Mouse (Mus musculus): ENCODE results near the gene Rnf17. TPM values are rescaled to one million over a fixed set of nuclear protein-coding genes. Genes with fewer than 3 reads are reported as not detected.

Gene Rnf17
- polyA plus RNA-seq, 1 experiment: 0.05 TPM

DNA sequence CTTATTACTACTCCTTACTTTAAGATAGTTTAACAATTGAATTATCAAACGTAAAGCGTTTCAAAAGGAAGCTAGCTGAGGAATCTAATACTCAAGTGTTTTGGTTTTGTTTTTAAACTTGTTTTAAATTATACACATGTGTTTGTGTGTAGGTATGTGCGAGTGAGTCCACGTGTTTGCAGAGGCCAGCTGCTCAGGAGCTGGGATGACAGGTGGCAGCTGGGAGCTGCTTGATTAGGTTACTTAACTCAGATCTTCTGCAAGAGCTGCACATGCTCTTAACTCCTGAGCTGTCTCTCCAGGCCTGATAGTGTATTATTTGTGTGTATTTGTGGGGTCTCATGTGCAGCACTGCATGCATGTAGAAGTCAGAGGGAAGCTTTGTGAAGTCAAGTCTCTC lies 100.0 kb downstream of the Rnf17 start:
- WGBS: 51% methylated on average over 4 of the region's 4 CpGs
- H3K27me3 ChIP-seq (replicated peaks; ENCODE audit: control insufficient read depth, insufficient read depth, low read length): no peaks in the 10 kb centered on the region
- no peak for DNase-seq

GRCm38 (mm10) chr14:56506743-56507142 lies 104.4 kb downstream of the Rnf17 start:
- Histone ChIP-seq H3K27ac (ENCODE audit: insufficient read depth, low read depth, low read length) (no peak overlapping the region), H3K4me1 (ENCODE audit: control insufficient read depth, insufficient read depth, low read length) (no peaks in the 10 kb centered on the region), H3K36me3 (ENCODE audit: control insufficient read depth, insufficient read depth, low read length) (no peaks in the 10 kb centered on the region), H3K4me3 (ENCODE audit: insufficient read depth, low read depth, low read length) (no peak overlapping the region), H3K27me3 (replicated peaks; ENCODE audit: control insufficient read depth, insufficient read depth, low read length) (no peaks in the 10 kb centered on the region)
- WGBS: 77% methylated on average over 3 of the region's 3 CpGs
- DNase-seq: no peak
- TF ChIP-seq POLR2A (IDR thresholded peaks at IDR 0.05; ENCODE audit: low read depth, low read length): no peak

More for the DNA sequence above, 100.0 kb downstream of the Rnf17 start:
- no peaks in the 10 kb centered on the region for H3K36me3 ChIP-seq (ENCODE audit: control insufficient read depth, insufficient read depth, low read length)
- no peak overlapping the region for H3K27ac ChIP-seq (ENCODE audit: insufficient read depth, low read depth, low read length)
- no peak overlapping the region for H3K4me3 ChIP-seq (ENCODE audit: insufficient read depth, low read depth, low read length)
- no peaks in the 10 kb centered on the region for H3K4me1 ChIP-seq (ENCODE audit: control insufficient read depth, insufficient read depth, low read length)
- TF ChIP-seq POLR2A (IDR thresholded peaks at IDR 0.05; ENCODE audit: low read depth, low read length): no peak
- no peak for TF ChIP-seq CTCF (conservative IDR thresholded peaks at IDR 0.05; ENCODE audit: insufficient read depth, insufficient read length, low read depth, low read length)

- Histone ChIP-seq H3K36me3 (ENCODE audit: control insufficient read depth, insufficient read depth, low read length) (no peaks in the 10 kb centered on the region), H3K4me3 (ENCODE audit: insufficient read depth, low read depth, low read length) (no peak overlapping the region), H3K27ac (ENCODE audit: insufficient read depth, low read depth, low read length) (no peak overlapping the region), H3K4me1 (ENCODE audit: control insufficient read depth, insufficient read depth, low read length) (no peaks in the 10 kb centered on the region), H3K27me3 (replicated peaks; ENCODE audit: control insufficient read depth, insufficient read depth, low read length) (no peaks in the 10 kb centered on the region)
- WGBS: 31% methylated on average over 6 of the region's 6 CpGs
- TF ChIP-seq CTCF (conservative IDR thresholded peaks at IDR 0.05; ENCODE audit: insufficient read depth, insufficient read length, low read depth, low read length) (peak; percentile 60), POLR2A (IDR thresholded peaks at IDR 0.05; ENCODE audit: low read depth, low read length) (no peak)
- peak; percentile 10 for DNase-seq
These were observed 109.7 kb downstream of the Rnf17 start for GRCm38 (mm10) chr14:56512084-56512483.

DNA sequence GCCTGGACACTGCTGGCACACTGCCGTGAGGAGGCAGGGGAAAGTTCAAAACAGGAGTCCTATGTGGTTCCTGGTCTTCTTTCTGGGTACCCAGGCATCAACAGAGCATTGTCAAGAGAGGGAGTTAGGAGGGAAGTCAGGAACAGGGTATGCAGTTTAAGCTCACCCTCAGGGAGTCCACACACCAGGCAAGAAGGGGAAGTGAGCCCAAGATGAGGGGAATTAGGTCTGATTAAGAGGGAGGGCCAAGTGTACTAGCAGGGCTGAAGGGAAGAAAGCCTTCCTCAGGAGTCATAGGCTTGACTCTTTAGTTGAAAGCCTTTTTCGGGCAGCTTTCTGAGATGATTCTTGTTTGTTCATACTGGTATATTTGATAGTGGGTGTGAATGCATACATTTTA lies 112.4 kb downstream of the Rnf17 start:
- Histone ChIP-seq H3K27ac (ENCODE audit: insufficient read depth, low read depth, low read length) (no peak overlapping the region), H3K4me3 (ENCODE audit: insufficient read depth, low read depth, low read length) (no peak overlapping the region), H3K36me3 (ENCODE audit: control insufficient read depth, insufficient read depth, low read length) (no peaks in the 10 kb centered on the region), H3K4me1 (ENCODE audit: control insufficient read depth, insufficient read depth, low read length) (no peaks in the 10 kb centered on the region), H3K27me3 (replicated peaks; ENCODE audit: control insufficient read depth, insufficient read depth, low read length) (no peaks in the 10 kb centered on the region)
- 76% methylated on average over 2 of the region's 2 CpGs for WGBS
- no peak for DNase-seq
- no peak for TF ChIP-seq POLR2A (IDR thresholded peaks at IDR 0.05; ENCODE audit: low read depth, low read length)
- TF ChIP-seq CTCF (conservative IDR thresholded peaks at IDR 0.05; ENCODE audit: insufficient read depth, insufficient read length, low read depth, low read length): no peak

GRCm38 (mm10) chr14:56530788-56531187 lies 128.4 kb downstream of the Rnf17 start:
- Histone ChIP-seq H3K4me1 (ENCODE audit: control insufficient read depth, insufficient read depth, low read length) (no peaks in the 10 kb centered on the region), H3K27ac (ENCODE audit: insufficient read depth, low read depth, low read length) (no peak overlapping the region), H3K27me3 (replicated peaks; ENCODE audit: control insufficient read depth, insufficient read depth, low read length) (no peaks in the 10 kb centered on the region), H3K36me3 (ENCODE audit: control insufficient read depth, insufficient read depth, low read length) (no peaks in the 10 kb centered on the region; the same call in 1 of the 2 replicates), H3K4me3 (ENCODE audit: insufficient read depth, low read depth, low read length) (no peak overlapping the region)
- WGBS: 73% methylated on average over 2 of the region's 2 CpGs
- DNase-seq: no peak
- TF ChIP-seq CTCF (conservative IDR thresholded peaks at IDR 0.05; ENCODE audit: insufficient read depth, insufficient read length, low read depth, low read length): no peak

- TF ChIP-seq CTCF (conservative IDR thresholded peaks at IDR 0.05; ENCODE audit: insufficient read depth, insufficient read length, low read depth, low read length) (no peak), POLR2A (IDR thresholded peaks at IDR 0.05; ENCODE audit: low read depth, low read length) (no peak)
- H3K36me3 ChIP-seq (ENCODE audit: control insufficient read depth, insufficient read depth, low read length): no peaks in the 10 kb centered on the region; the same call in 1 of the 2 replicates
- H3K27ac ChIP-seq (ENCODE audit: insufficient read depth, low read depth, low read length): no peak overlapping the region
- 50% methylated on average over 1 of the region's 1 CpGs for WGBS
- H3K4me3 ChIP-seq (ENCODE audit: insufficient read depth, low read depth, low read length): no peak overlapping the region
- DNase-seq: peak; percentile 39
- H3K4me1 ChIP-seq (ENCODE audit: control insufficient read depth, insufficient read depth, low read length): no peaks in the 10 kb centered on the region
- H3K27me3 ChIP-seq (replicated peaks; ENCODE audit: control insufficient read depth, insufficient read depth, low read length): no peaks in the 10 kb centered on the region
These were observed 142.6 kb downstream of the Rnf17 start for GRCm38 (mm10) chr14:56544946-56545345.

DNA sequence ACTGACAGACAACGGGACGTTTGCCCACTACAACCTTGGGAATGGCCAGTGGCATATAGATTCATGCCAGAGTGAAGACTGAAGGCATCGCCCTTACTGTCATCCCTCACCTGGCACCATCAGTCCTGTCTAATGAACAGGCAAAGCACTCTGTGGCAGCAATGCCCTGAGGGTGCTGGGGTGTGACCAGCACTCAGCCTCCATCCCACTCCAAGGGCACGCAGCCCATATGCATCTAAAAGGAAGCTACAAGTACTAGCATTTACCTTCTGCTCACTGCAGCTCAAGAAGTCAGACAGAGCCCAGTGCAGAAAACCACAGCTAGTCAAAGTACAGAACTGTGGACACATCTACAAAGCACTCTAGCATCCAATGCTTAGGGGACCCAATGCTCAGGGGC lies 143.1 kb downstream of the Rnf17 start:
- 94% methylated on average over 4 of the region's 4 CpGs for WGBS
- TF ChIP-seq CTCF (conservative IDR thresholded peaks at IDR 0.05; ENCODE audit: insufficient read depth, insufficient read length, low read depth, low read length): no peak
- Histone ChIP-seq H3K36me3 (ENCODE audit: control insufficient read depth, insufficient read depth, low read length) (no peaks in the 10 kb centered on the region; the same call in none of the 2 replicates), H3K4me3 (ENCODE audit: insufficient read depth, low read depth, low read length) (no peak overlapping the region), H3K27ac (ENCODE audit: insufficient read depth, low read depth, low read length) (no peak overlapping the region), H3K4me1 (ENCODE audit: control insufficient read depth, insufficient read depth, low read length) (no peaks in the 10 kb centered on the region), H3K27me3 (replicated peaks; ENCODE audit: control insufficient read depth, insufficient read depth, low read length) (no peaks in the 10 kb centered on the region)
- DNase-seq: no peak

- H3K27me3 ChIP-seq (replicated peaks; ENCODE audit: control insufficient read depth, insufficient read depth, low read length): no peaks in the 10 kb centered on the region
- no peaks in the 10 kb centered on the region for H3K4me1 ChIP-seq (ENCODE audit: control insufficient read depth, insufficient read depth, low read length)
- H3K4me3 ChIP-seq (ENCODE audit: insufficient read depth, low read depth, low read length): no peak overlapping the region
- no peak for DNase-seq
- no peak overlapping the region for H3K27ac ChIP-seq (ENCODE audit: insufficient read depth, low read depth, low read length)
- no peaks in the 10 kb centered on the region; the same call in 1 of the 2 replicates for H3K36me3 ChIP-seq (ENCODE audit: control insufficient read depth, insufficient read depth, low read length)
- no peak for TF ChIP-seq CTCF (conservative IDR thresholded peaks at IDR 0.05; ENCODE audit: insufficient read depth, insufficient read length, low read depth, low read length)
- TF ChIP-seq POLR2A (IDR thresholded peaks at IDR 0.05; ENCODE audit: low read depth, low read length): no peak
- WGBS: 97% methylated on average over 4 of the region's 4 CpGs
These were observed 148.6 kb downstream of the Rnf17 start for GRCm38 (mm10) chr14:56550960-56551359.

All from kidney, adult 2 months (tissue).